Mouse (Mus musculus) midbrain, embryonic 12.5 days (tissue): ENCODE measurements around the gene Tex101. TPM values are rescaled to one million over a fixed set of nuclear protein-coding genes. Genes with fewer than 3 reads are reported as not detected.

Experiments used
- ATAC-seq: fragments of 200-750 bp; cut with Nextera tagmentation; 2 replicates; pipeline ENCODE4 v1.8.0; 2017; ENCODE audit warnings: low read depth, moderate TSS enrichment, moderate library complexity; ENCODE audit not compliant: low FRiP score
- H3K27ac ChIP-seq: fragments of 300-500 bp; sonication (generic); replicated peaks from 2 replicates; pipeline ENCODE4 v1.5.1; 2016; ENCODE audit warnings: mild to moderate bottlenecking
- H3K27me3 ChIP-seq: fragments of 300-500 bp; sonication (generic); 2 replicates; pipeline ENCODE4 v1.6.1; 2016; ENCODE audit warnings: mild to moderate bottlenecking
- H3K36me3 ChIP-seq: fragments of 300-500 bp; sonication (generic); 2 replicates; pipeline ENCODE4 v1.6.1; 2016
- H3K4me1 ChIP-seq: fragments of 300-500 bp; sonication (generic); 2 replicates; pipeline ENCODE4 v1.6.1; 2016
- H3K4me2 ChIP-seq: fragments of 300-500 bp; sonication (generic); replicated peaks from 2 replicates; pipeline ENCODE4 v1.6.1; 2016; ENCODE audit warnings: mild to moderate bottlenecking, moderate library complexity
- H3K4me3 ChIP-seq: fragments of 300-500 bp; sonication (generic); 2 replicates; pipeline ENCODE4 v1.5.1; 2016; ENCODE audit warnings: mild to moderate bottlenecking
- H3K9ac ChIP-seq: fragments of 300-500 bp; sonication (generic); replicated peaks from 2 replicates; pipeline ENCODE4 v1.6.1; 2016; ENCODE audit warnings: mild to moderate bottlenecking, moderate library complexity
- H3K9me3 ChIP-seq: fragments of 300-500 bp; sonication (generic); 2 replicates; pipeline ENCODE4 v1.6.1; 2016; ENCODE audit warnings: mild to moderate bottlenecking
- WGBS: fragments of 180-500 bp; shearing (Covaris S2); methylation state at CpG from one replicate; pipeline ENCODE4 v1.1.7; 2016; 5-methylcytosine and 5-hydroxymethylcytosine counted together
- polyA plus RNA-seq: library from polyadenylated mRNA; unstranded; fragments of >200 nt; fragmentation: Nextera tagmentation; extraction: Ambion mirVana; gene quantifications from 2 replicates; pipeline ENCODE4 v1.2.1, GENCODE M21; 2016

Gene Tex101
- polyA plus RNA-seq, 1 experiment from 2014 or later = not detected

GRCm38 (mm10) chr7:24661118-24661904, 15.2 kb downstream of the Tex101 start:
- no peak overlapping the region for H3K4me2 ChIP-seq
- no peak overlapping the region for H3K9ac ChIP-seq
- no peak overlapping the region for H3K4me3 ChIP-seq
- ATAC-seq = no peak
- H3K27me3 ChIP-seq = 0 out of 2 replicates have a peak, but pooled peaks cover 4% of the 10 kb centered on the region
- H3K36me3 ChIP-seq = no peaks in the 10 kb centered on the region
- no peaks in the 10 kb centered on the region for H3K9me3 ChIP-seq
- H3K4me1 ChIP-seq = no peaks in the 10 kb centered on the region
- no peak overlapping the region for H3K27ac ChIP-seq
- 73% methylated on average over 17 of the region's 17 CpGs for WGBS

DNA sequence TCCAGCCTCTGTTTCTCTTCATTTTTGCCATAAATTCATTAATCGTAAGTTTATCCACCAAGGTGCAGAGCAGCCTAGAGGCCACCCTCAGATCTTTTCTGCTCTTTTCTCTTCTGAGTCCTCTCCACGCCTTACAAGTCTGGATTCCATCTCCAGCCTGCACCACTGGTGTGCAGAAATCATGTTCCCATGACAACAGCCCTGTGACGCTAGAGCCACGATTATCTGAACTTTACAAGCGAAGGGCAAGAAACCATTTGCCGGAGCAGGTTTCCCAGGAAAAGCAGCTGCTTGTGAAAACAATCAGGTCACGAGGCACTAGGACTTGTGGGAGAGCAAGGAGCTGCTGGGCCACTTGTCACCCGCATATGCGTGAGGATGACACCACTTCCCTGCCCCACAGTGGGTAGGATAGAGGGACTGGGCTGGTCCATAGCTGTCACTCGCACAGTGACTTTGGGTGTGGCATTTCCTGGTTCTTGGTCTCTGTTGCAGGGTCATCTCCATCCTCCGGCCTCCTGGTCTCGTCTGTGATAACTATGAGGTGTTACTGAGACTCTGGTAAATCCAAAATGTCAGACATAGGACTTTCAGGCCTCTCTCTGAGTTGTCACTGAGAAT, 16.6 kb downstream of the Tex101 start:
- Histone ChIP-seq H3K4me1 (no peaks in the 10 kb centered on the region), H3K9me3 (no peaks in the 10 kb centered on the region), H3K4me2 (no peak overlapping the region), H3K4me3 (no peak overlapping the region), H3K27me3 (0 out of 2 replicates have a peak, but pooled peaks cover 8% of the 10 kb centered on the region), H3K9ac (no peak overlapping the region), H3K36me3 (no peaks in the 10 kb centered on the region), H3K27ac (no peak overlapping the region)
- WGBS = 70% methylated on average over 12 of the region's 12 CpGs
- ATAC-seq = no peak

DNA sequence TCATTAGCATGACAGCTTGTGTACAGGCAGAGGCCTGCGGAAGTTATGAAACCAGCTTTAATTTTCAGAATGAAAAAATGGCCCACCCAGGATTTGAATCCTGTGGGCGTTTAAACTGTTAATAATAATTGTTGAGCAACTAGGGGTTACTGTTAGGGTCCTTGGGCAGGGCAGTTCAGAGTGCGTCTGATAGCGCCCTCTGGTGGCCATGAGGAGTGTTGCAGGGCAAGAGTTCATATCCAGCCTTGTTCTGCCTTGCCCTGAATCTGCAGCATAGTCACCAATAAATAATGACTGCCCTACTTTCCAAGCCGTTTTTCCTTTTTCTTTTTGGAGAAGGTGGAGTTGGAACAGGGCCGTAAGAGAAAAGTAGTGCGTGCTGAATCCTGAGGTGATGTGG, 22.8 kb downstream of the Tex101 start:
- peaks cover 4% of the 10 kb centered on the region; the same call in 1 of the 2 replicates for H3K27me3 ChIP-seq
- H3K27ac ChIP-seq = no peak overlapping the region
- no peaks in the 10 kb centered on the region for H3K4me1 ChIP-seq
- H3K9ac ChIP-seq = no peak overlapping the region
- no peaks in the 10 kb centered on the region for H3K36me3 ChIP-seq
- no peak overlapping the region for H3K4me2 ChIP-seq
- no peak overlapping the region for H3K4me3 ChIP-seq
- no peaks in the 10 kb centered on the region for H3K9me3 ChIP-seq
- WGBS = 26% methylated on average over 7 of the region's 7 CpGs
- no peak for ATAC-seq

DNA sequence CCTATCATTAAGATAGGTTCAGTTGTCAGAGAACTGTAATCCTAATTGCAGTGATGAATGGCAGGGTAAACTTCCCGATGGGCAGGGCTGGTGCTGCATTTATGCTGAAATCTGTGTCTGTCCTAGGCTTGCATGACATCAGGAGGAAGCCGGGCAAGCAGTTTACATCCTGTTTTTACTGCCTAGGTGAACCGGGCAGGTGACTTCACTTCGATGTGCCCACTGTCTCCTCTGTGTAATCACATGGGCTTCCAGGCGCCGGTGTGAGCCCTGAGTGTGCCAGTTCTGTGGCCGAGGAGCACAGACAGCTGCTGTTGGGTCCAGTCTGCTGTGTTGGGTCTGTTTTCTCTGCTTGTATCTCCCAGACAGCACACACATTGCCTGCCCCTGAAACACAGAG, 30.0 kb downstream of the Tex101 start:
- Histone ChIP-seq H3K4me2 (no peak overlapping the region), H3K4me1 (no peaks in the 10 kb centered on the region), H3K9ac (no peak overlapping the region), H3K4me3 (no peak overlapping the region), H3K27ac (no peak overlapping the region), H3K27me3 (peaks cover 9% of the 10 kb centered on the region), H3K36me3 (no peaks in the 10 kb centered on the region), H3K9me3 (no peaks in the 10 kb centered on the region)
- WGBS = 81% methylated on average over 7 of the region's 7 CpGs
- no peak for ATAC-seq

GRCm38 (mm10) chr7:24644996-24645395, 31.5 kb downstream of the Tex101 start:
- H3K4me3 ChIP-seq = no peak overlapping the region
- H3K27me3 ChIP-seq = peaks cover 21% of the 10 kb centered on the region
- H3K9ac ChIP-seq = no peak overlapping the region
- WGBS = 79% methylated on average over 7 of the region's 7 CpGs
- ATAC-seq = no peak
- no peak overlapping the region for H3K27ac ChIP-seq
- no peaks in the 10 kb centered on the region for H3K4me1 ChIP-seq
- H3K9me3 ChIP-seq = no peaks in the 10 kb centered on the region
- no peak overlapping the region for H3K4me2 ChIP-seq
- no peaks in the 10 kb centered on the region for H3K36me3 ChIP-seq

- Histone ChIP-seq H3K27me3 (peaks cover 26% of the 10 kb centered on the region), H3K4me3 (no peak overlapping the region), H3K9ac (no peak overlapping the region), H3K9me3 (no peaks in the 10 kb centered on the region), H3K27ac (no peak overlapping the region), H3K36me3 (no peaks in the 10 kb centered on the region), H3K4me2 (no peak overlapping the region), H3K4me1 (no peaks in the 10 kb centered on the region)
- ATAC-seq = no peak
- WGBS = 89% methylated on average over 6 of the region's 6 CpGs
Observed at GRCm38 (mm10) chr7:24644492-24644891, 32.0 kb downstream of the Tex101 start.

- Histone ChIP-seq H3K4me1 (peaks cover 12% of the 10 kb centered on the region), H3K36me3 (no peaks in the 10 kb centered on the region), H3K27ac (no peak overlapping the region), H3K27me3 (peaks cover 46% of the 10 kb centered on the region), H3K9ac (no peak overlapping the region), H3K4me2 (no peak overlapping the region), H3K9me3 (no peaks in the 10 kb centered on the region), H3K4me3 (no peak overlapping the region)
- WGBS = 8% methylated on average over 9 of the region's 9 CpGs
- no peak for ATAC-seq
Observed at GRCm38 (mm10) chr7:24642491-24642890, 34.0 kb downstream of the Tex101 start.

DNA sequence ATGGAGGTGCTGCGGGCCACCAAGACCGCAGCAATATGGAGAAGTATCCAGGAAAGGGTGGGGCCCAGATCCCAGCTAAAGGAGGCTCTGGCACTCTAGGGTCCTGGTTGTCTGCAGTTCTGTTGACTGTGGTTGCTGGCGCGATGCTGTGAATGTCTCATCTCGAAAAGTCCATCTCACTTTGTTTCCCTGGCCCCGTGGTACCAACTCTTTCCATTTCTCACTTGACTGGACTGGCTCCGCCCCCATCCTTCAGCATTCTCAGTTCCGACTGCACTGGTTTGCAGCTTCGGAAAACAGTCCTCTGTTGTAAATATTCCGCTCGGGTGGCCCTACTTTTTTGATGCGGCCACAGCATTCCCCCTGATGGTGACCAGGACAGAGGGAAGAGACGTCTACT, 36.0 kb downstream of the Tex101 start:
- Histone ChIP-seq H3K27me3 (peaks cover 64% of the 10 kb centered on the region), H3K4me1 (peaks cover 26% of the 10 kb centered on the region), H3K9me3 (no peaks in the 10 kb centered on the region), H3K9ac (no peak overlapping the region), H3K27ac (no peak overlapping the region), H3K4me2 (no peak overlapping the region), H3K4me3 (no peak overlapping the region), H3K36me3 (no peaks in the 10 kb centered on the region)
- WGBS = 64% methylated on average over 13 of the region's 13 CpGs
- ATAC-seq = no peak

- Histone ChIP-seq H3K27me3 (peaks cover 64% of the 10 kb centered on the region), H3K36me3 (no peaks in the 10 kb centered on the region), H3K4me1 (peaks cover 26% of the 10 kb centered on the region), H3K4me3 (peak overlapping the region; percentile 39), H3K9ac (peak overlapping the region; percentile 34; the same call in 1 of the 2 replicates), H3K27ac (no peak overlapping the region), H3K9me3 (no peaks in the 10 kb centered on the region), H3K4me2 (peak overlapping the region; percentile 66)
- WGBS = 4% methylated on average over 35 of the region's 35 CpGs
- no peak for ATAC-seq
Observed at GRCm38 (mm10) chr7:24638026-24638856, 38.2 kb downstream of the Tex101 start.

GRCm38 (mm10) chr7:24637046-24637445, 39.4 kb downstream of the Tex101 start:
- peak; percentile 41; the same call in 1 of the 2 replicates for ATAC-seq
- no peaks in the 10 kb centered on the region for H3K9me3 ChIP-seq
- H3K36me3 ChIP-seq = no peaks in the 10 kb centered on the region
- H3K4me2 ChIP-seq = peak overlapping the region; percentile 66
- H3K27ac ChIP-seq = no peak overlapping the region
- H3K4me1 ChIP-seq = peaks cover 26% of the 10 kb centered on the region
- under 1% methylated on average over 18 of the region's 18 CpGs for WGBS
- no peak overlapping the region for H3K9ac ChIP-seq
- peak overlapping the region; percentile 39 for H3K4me3 ChIP-seq
- H3K27me3 ChIP-seq = peaks cover 60% of the 10 kb centered on the region

DNA sequence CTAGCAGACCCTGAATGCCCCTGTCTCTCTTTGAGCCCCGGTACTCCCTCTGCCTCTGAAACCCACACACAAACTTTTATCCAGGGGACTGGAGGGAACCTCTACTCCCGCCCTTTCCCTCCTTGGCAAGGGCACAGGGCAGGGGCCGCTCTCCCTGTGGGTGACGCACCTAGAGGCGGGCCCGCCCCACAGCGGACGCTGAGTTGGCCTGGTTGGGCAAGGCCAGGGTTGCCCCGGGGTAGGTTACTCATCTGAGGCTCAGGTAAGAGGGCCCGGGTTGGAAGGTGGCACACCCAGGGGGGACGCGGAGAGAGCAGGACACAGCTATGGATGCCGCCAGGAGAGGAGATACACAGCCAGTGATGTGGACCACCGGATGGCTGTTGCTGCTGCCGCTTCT, 40.2 kb downstream of the Tex101 start, which contains the start of gene Lypd3:
TSS of gene Lypd3 (plus strand) at position 287 of the 400 bp plus-strand sequence.
- Histone ChIP-seq H3K36me3 (no peaks in the 10 kb centered on the region), H3K4me2 (peak within 1 kb of the TSS; percentile 66), H3K27ac (no peak within 1 kb of the TSS), H3K9ac (no peak within 1 kb of the TSS), H3K9me3 (no peaks in the 10 kb centered on the region), H3K27me3 (peaks cover 53% of the 10 kb centered on the region), H3K4me3 (peak within 1 kb of the TSS; percentile 39), H3K4me1 (peaks cover 26% of the 10 kb centered on the region)
- ATAC-seq = no peak
- 14% methylated on average over 15 of the region's 15 CpGs for WGBS
